Mouse (Mus musculus): ENCODE measurements at regions not wholly inside any gene's neighbourhood (a gene's known extent, or its start where the extent isn't known, plus 50 kb on each side); places are given as distances from the start of the nearest gene placed in this dataset.

DNA sequence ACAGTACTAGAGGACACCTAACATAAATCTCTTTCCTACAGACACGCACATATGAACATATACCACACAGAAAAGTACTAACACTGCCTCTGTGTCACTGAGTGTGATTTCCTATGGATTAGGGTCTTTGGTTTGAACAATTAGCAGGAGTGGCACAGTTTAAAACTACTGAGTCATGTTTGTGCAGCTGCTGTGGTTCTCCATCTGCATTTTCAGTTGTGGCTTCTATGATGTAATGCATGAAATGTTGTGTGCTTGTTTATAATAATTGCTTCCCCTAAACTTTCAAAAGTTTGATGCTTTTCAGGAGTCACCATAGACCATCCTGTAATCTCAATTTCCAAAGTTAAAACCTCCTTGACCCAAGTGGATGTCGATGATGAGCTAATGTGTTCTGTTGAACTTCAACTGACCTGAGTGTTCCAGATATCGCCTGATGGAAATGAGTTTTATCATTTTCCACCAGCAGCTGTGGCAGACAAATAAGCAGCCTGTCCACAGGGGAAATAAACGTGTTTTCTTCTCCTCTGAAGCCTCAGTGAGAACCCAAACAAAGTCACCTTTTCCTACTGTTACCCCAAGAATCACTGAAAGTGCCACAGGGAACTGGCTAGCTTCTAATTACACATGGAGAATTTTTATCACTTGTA is 239.0 kb upstream of the Tbl1xr1 start:
- Histone ChIP-seq H3K4me3 (ENCODE audit: inconsistent target) (no peak overlapping the region), H3K27ac (no peak overlapping the region), H3K36me3 (ENCODE audit: inconsistent target) (no peaks in the 10 kb centered on the region), H3K79me2 (ENCODE audit: inconsistent target) (no peaks in the 10 kb centered on the region)
- WGBS (ENCODE audit: missing documents) = 52% methylated on average over 3 of the region's 4 CpGs

DNA sequence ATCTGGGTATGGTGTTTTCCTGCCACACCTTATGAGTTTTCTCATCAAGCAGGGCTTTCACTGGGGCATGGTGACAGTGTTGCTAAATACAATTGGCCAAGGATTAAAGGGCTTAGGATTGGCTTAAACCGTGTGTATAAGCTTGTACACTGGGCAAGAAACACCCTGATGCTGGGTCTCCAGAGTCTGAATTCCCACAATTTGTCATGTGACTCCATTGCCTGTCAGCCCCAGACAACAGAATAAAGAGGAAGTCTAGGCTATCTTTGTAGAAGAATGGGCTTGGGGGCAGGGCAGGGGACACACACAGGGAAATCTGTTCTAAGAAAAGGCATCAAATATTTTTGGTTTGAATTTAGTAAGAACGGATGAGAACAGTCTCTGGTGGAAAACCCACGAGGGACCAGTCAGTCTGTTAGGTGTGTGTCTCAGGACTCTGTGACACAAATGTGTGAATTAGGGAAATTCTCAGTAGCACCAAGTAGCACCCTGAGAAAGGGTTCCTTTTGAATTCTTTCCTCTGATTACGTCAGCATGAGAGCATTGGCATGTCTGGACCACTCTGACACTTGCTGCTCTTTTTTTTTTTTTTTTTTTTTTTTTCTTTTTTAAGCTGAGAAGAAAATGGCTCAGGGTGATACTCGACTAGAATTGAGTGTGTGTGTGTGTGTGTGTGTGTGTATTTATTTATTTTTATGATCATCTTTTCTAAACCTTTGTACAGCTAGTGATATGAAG is 235.5 kb upstream of the Tbl1xr1 start:
- H3K36me3 ChIP-seq (ENCODE audit: inconsistent target) = no peaks in the 10 kb centered on the region
- no peak overlapping the region for H3K27ac ChIP-seq
- 2% methylated on average over 4 of the region's 5 CpGs for WGBS (ENCODE audit: missing documents)
- H3K4me3 ChIP-seq (ENCODE audit: inconsistent target) = no peak overlapping the region
- H3K79me2 ChIP-seq (ENCODE audit: inconsistent target) = no peaks in the 10 kb centered on the region

DNA sequence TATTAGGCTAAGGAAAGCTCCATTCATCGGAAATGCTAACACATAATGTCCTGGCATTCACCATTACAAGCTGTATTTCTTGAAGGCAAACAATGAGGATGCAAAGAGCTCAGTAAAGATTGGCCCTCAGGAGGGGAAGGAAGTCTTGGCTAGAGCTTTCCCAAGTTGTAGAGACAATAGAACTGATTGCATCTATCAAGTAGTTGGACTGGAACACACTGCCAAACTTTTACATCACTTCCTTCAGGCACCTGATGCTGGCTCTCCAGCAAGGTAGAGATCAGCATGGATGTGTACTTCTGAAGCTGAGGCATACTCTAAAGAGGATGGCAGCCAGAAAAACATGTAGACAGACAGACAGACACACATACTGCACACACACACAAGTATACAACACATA is 234.9 kb upstream of the Tbl1xr1 start:
- 73% methylated on average over 1 of the region's 1 CpGs for WGBS (ENCODE audit: missing documents)
- no peaks in the 10 kb centered on the region for H3K36me3 ChIP-seq (ENCODE audit: inconsistent target)
- H3K4me3 ChIP-seq (ENCODE audit: inconsistent target) = no peak overlapping the region
- no peaks in the 10 kb centered on the region for H3K79me2 ChIP-seq (ENCODE audit: inconsistent target)
- H3K27ac ChIP-seq = no peak overlapping the region

DNA sequence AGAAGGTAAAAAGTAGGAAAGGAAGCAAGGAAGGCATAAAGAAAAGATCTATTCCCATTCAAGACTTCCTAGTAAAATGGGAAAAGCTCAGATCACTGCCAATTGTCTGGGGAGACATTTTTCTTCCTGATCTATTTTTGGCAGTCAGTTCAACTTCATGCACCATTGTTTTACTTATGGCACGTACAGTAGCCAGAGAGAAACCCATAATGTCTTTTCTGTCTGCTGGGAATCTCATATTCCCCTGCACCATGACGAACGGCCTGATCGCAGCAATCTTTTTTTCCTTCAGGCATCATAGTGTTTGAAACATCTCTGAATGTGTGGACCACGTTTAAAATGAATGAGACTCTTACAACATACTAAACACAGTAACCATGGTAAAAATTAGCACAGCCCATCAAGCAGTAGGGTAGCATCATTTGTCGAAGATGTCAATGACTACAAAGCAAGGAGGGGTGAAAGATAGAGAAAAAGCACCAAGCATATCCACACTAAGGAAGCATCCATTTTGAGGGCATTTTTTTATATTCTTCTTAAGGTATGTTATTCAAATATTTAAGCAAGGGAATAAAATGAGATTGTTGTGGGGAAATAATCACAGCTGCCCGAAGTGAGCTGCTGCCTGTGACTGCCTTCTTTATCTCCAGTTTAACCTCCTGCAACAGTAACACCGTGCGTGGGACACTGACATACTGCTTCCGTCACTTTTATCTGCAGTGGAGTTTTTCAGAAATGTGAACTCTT is 233.7 kb upstream of the Tbl1xr1 start:
- Histone ChIP-seq H3K4me3 (ENCODE audit: inconsistent target) (no peak overlapping the region), H3K27ac (no peak overlapping the region), H3K36me3 (ENCODE audit: inconsistent target) (no peaks in the 10 kb centered on the region), H3K79me2 (ENCODE audit: inconsistent target) (no peaks in the 10 kb centered on the region)
- 88% methylated on average over 10 of the region's 10 CpGs for WGBS (ENCODE audit: missing documents)

DNA sequence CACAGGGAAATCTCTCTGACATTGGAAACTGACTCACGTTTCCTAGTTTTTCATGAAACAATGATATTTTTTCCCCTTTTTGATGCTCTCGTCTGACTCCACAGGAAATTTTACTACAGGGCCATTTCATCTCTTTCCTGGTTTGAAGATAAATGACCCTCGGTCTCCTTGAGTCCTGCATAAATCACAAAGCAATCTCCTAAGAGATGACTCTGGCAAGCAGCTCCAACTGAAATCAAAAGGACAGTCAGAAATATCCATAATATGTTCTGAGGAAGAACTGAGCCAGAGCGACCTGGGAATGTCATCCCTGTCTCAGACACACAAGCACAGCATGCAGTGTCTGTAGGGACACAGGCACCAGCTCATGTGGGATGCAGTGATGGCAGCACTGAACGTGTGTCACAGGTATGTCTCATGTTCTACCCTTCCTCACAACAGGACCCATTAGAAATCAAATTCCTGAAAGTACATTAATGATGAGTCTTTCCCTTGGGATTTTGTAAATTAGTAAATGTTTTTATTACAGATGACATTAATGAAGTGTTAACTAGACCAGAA is 233.1 kb upstream of the Tbl1xr1 start:
- Histone ChIP-seq H3K27ac (no peak overlapping the region), H3K4me3 (ENCODE audit: inconsistent target) (no peak overlapping the region), H3K79me2 (ENCODE audit: inconsistent target) (no peaks in the 10 kb centered on the region), H3K36me3 (ENCODE audit: inconsistent target) (no peaks in the 10 kb centered on the region)
- WGBS (ENCODE audit: missing documents) = 96% methylated on average over 5 of the region's 5 CpGs

DNA sequence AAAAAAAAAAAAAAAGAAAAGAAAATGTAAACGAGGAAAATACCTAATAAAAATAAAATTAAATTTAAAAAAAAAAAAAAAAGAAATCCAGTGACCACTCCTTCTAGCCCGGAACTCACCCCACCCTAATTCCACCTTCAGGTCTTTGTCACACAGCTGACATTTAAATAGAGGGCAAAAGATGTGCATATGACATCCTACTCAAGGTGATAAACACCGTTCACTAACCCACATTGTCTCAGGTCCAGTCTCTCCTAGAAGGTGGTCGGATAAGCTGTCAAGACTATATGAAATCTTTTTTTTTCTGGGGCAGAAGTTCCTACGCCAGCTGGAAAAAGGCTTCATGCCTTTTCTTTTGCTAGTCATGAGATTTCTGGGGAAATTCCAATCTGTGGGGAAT is 226.6 kb upstream of the Tbl1xr1 start:
- Histone ChIP-seq H3K4me3 (ENCODE audit: inconsistent target) (no peak overlapping the region), H3K79me2 (ENCODE audit: inconsistent target) (no peaks in the 10 kb centered on the region), H3K36me3 (ENCODE audit: inconsistent target) (no peaks in the 10 kb centered on the region), H3K27ac (no peak overlapping the region)
- WGBS (ENCODE audit: missing documents) = 90% methylated on average over 4 of the region's 5 CpGs

DNA sequence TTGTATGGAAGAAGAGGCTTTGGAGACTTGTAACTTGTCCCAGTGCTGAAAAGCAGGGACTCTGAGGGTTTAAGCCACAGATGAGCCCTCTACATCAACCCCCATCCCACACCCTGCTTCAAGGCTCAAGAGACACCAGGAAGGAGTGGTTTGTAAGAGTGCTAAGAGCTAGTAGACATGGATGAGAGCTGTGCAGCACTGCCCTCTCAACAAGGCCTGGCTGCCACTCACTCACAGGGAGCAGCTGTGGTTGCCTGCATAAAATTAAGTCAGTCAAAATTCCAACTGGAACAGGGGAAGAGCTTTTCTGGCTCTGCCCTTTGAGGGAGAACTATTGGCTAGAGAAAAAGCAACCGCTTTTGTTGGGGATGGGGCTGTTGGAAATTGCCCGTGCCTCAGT is 225.5 kb upstream of the Tbl1xr1 start:
- no peak overlapping the region for H3K4me3 ChIP-seq (ENCODE audit: inconsistent target)
- H3K79me2 ChIP-seq (ENCODE audit: inconsistent target) = no peaks in the 10 kb centered on the region
- no peak overlapping the region for H3K27ac ChIP-seq
- 94% methylated on average over 2 of the region's 2 CpGs for WGBS (ENCODE audit: missing documents)
- H3K36me3 ChIP-seq (ENCODE audit: inconsistent target) = no peaks in the 10 kb centered on the region

DNA sequence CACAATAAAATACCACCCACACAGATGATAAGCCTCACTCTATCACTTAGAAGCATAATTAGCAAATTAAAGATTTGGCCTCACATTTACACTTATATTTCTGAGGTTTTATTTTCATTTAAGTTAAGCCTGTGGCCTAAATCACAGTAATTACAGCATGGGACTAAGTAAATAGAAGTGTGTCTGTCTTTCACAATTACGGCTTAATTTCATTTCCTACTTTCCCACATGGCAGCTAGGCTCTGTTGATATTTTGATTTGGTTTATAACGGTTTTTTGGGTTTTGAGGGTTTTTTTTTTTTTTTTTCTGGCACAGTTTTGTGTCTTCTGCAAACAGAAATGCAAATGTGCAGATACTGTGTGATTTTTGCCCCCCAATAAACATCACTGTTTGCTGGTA is 222.1 kb upstream of the Tbl1xr1 start:
- Histone ChIP-seq H3K36me3 (ENCODE audit: inconsistent target) (no peaks in the 10 kb centered on the region), H3K79me2 (ENCODE audit: inconsistent target) (no peaks in the 10 kb centered on the region), H3K4me3 (ENCODE audit: inconsistent target) (no peak overlapping the region), H3K27ac (no peak overlapping the region)
- 36% methylated on average over 2 of the region's 2 CpGs for WGBS (ENCODE audit: missing documents)

DNA sequence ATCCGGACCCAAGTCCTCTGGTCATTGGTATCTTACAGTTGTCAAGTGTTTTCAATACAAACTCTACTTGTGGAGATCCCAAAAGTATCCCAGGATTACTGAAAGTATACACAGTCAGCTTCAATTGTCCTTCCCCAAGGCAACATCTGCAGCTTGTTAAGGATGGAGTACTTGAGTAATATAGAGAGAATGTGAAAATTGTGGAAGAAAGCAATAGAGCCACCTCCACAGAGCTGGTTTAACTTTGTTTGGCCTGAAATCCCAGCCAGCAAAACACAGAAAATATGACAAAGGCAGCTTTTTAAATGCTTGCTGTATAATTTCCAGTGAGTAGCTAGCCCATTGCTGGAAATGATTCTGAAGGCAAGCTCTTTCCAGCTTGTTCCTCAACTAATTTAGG is 217.0 kb upstream of the Tbl1xr1 start:
- 92% methylated on average over 1 of the region's 1 CpGs for WGBS (ENCODE audit: missing documents)
- Histone ChIP-seq H3K79me2 (ENCODE audit: inconsistent target) (no peaks in the 10 kb centered on the region), H3K36me3 (ENCODE audit: inconsistent target) (no peaks in the 10 kb centered on the region), H3K27ac (no peak overlapping the region), H3K4me3 (ENCODE audit: inconsistent target) (no peak overlapping the region)

DNA sequence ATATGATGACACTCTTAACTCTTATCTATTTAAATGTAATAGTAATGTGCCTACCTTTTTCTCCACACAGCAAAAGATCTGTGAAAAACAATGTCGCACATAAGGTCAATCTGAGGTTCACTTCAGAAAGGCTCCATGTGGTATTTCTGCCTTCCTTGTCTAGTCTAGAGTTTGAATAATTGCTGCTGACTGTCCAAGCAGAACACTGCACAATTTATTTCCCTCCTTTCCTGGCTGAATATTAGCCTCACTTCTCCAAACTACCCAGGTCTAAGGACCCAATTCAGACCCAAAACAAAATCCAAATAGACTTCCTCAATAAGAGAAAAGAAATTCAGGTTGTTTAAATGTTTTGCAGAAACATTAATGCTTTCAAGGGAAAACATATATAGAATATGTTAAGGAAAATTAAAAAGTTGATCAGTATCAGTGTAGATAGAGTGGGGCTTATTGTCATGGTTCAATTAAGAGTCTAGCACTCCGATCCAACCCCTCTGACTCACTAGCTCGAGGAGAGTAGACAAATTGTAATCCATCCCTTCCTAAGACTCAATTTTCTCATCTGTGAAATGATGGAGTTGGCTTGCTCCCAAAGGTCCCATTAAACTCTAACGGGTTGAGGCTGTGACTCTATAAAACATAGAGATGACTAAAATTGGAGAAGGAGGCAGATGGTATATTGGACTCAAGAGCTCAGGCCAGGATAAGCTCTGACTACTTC is 215.4 kb upstream of the Tbl1xr1 start:
- H3K27ac ChIP-seq = no peak overlapping the region
- H3K79me2 ChIP-seq (ENCODE audit: inconsistent target) = no peaks in the 10 kb centered on the region
- H3K4me3 ChIP-seq (ENCODE audit: inconsistent target) = no peak overlapping the region
- no peaks in the 10 kb centered on the region for H3K36me3 ChIP-seq (ENCODE audit: inconsistent target)
- 92% methylated on average over 4 of the region's 4 CpGs for WGBS (ENCODE audit: missing documents)

DNA sequence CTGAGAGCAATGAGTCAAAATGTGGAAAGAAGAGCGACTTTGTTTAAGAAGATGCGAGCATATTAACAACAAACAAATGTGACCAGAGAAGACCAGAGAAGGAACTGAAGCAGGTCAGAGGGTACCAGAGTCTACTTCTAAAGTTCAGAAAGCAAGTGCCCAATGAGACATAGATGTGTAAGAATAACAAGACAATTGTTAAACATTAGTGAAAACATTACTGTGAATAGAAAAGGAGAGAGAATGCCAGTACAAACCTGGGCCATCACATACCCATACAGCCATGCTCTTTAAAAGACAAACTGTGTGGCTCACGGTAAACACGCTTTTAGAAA is 214.8 kb upstream of the Tbl1xr1 start:
- Histone ChIP-seq H3K4me3 (ENCODE audit: inconsistent target) (no peak overlapping the region), H3K27ac (no peak overlapping the region), H3K36me3 (ENCODE audit: inconsistent target) (no peaks in the 10 kb centered on the region), H3K79me2 (ENCODE audit: inconsistent target) (no peaks in the 10 kb centered on the region)
- WGBS (ENCODE audit: missing documents) = 96% methylated on average over 4 of the region's 4 CpGs

DNA sequence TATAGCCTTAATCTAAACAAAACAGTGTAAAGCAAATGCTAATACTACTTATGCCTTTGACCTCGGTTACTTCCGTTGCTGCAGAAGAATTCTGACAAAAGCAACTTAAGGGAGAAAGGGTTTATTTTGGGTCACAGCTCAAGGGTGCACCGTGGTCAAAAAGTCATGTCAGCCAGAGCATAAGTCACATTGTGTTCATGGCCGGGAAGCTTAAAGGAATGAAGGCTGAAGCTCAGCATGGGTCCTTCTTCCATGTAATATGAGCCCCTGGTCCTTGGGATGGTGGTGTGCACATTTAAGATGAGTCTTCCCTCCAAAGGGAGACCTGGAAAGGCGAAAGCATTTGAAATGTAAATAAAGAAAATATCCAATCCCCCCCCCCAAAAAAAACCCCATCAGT is 212.1 kb upstream of the Tbl1xr1 start:
- WGBS (ENCODE audit: missing documents) = 88% methylated on average over 5 of the region's 5 CpGs
- no peak overlapping the region for H3K27ac ChIP-seq
- H3K4me3 ChIP-seq (ENCODE audit: inconsistent target) = no peak overlapping the region

DNA sequence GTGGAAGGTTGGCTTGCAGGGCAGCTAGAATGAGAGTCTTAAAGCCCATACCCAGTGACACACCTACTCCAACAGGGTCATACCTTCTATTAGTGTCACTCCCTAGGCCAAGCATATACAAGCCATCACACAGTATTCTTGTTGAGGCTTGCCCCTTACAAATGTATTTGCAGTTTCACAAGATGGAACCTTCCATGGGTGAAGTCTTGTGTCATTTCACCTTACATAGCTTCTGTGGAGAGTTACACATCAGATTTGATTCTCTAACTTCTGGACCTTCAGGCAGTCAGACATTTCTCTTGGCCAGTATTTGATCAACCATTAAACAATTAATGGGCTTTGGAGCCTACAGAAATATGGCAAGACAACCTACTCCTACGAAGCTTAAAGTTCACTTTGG is 210.6 kb upstream of the Tbl1xr1 start:
- WGBS (ENCODE audit: missing documents) = 92% methylated on average over 1 of the region's 1 CpGs
- Histone ChIP-seq H3K36me3 (ENCODE audit: inconsistent target) (no peaks in the 10 kb centered on the region), H3K79me2 (ENCODE audit: inconsistent target) (no peaks in the 10 kb centered on the region), H3K27ac (no peak overlapping the region), H3K4me3 (ENCODE audit: inconsistent target) (no peak overlapping the region)

More for the DNA sequence above, 212.1 kb upstream of the Tbl1xr1 start:
- no peaks in the 10 kb centered on the region for H3K79me2 ChIP-seq (ENCODE audit: inconsistent target)
- no peaks in the 10 kb centered on the region for H3K36me3 ChIP-seq (ENCODE audit: inconsistent target)

DNA sequence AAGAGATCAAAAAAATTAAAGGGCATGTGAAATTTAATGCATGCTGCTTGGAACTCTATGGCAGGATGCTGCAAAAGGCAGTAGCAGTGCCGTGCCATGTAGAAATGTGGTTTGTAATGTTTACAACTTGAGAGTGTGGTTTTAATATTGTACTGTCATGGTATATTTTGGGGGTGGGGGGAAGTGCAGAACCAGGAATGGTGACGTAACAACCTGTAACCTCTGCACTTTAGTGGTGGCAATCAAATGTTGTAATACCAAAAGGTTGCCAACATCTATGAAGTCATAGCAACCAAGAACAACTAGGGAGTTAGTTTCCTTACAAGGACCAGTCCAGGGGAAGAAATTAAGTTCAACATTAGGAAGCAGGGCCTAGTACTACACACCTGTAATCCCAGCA is 198.1 kb upstream of the Tbl1xr1 start:
- WGBS (ENCODE audit: missing documents) = 6% methylated on average over 2 of the region's 2 CpGs
- H3K36me3 ChIP-seq (ENCODE audit: inconsistent target) = no peaks in the 10 kb centered on the region

More for the DNA sequence above, 198.1 kb upstream of the Tbl1xr1 start:
- Histone ChIP-seq H3K27ac (no peak overlapping the region), H3K4me3 (ENCODE audit: inconsistent target) (no peak overlapping the region), H3K79me2 (ENCODE audit: inconsistent target) (no peaks in the 10 kb centered on the region)

Measured in macrophage (primary cell).